Mouse (Mus musculus) urinary bladder, postnatal 10 days (tissue): ENCODE data around the gene Syt7.

Source experiments
- DNase-seq: peaks from one replicate; pipeline ENCODE4 v3.0.0; 2022; ENCODE audit warnings: low spot score

Syt7 gene

GRCm38 (mm10) chr19:10459907-10460306 lies 71.0 kb downstream of the Syt7 start:
- no peak for DNase-seq

GRCm38 (mm10) chr19:10461584-10461983 lies 72.7 kb downstream of the Syt7 start:
- no peak for DNase-seq

GRCm38 (mm10) chr19:10464427-10464826 lies 75.5 kb downstream of the Syt7 start:
- DNase-seq = no peak

GRCm38 (mm10) chr19:10469171-10469658 lies 80.3 kb downstream of the Syt7 start:
- DNase-seq = no peak

- DNase-seq = no peak
Measured at GRCm38 (mm10) chr19:10472958-10473357, 84.1 kb downstream of the Syt7 start.

GRCm38 (mm10) chr19:10473779-10474178 lies 84.9 kb downstream of the Syt7 start:
- no peak for DNase-seq

- no peak for DNase-seq
Measured at GRCm38 (mm10) chr19:10479541-10479940, 90.7 kb downstream of the Syt7 start.

- DNase-seq = no peak
Measured at GRCm38 (mm10) chr19:10482703-10483102, 93.8 kb downstream of the Syt7 start, which contains the start of gene Ppp1r32. Gene Ppp1r32, minus strand, starts transcription at chr19:10482928.

GRCm38 (mm10) chr19:10486264-10486738 lies 97.4 kb downstream of the Syt7 start:
- DNase-seq = no peak

- DNase-seq = no peak
Measured at GRCm38 (mm10) chr19:10495670-10496069, 106.8 kb downstream of the Syt7 start.

GRCm38 (mm10) chr19:10496976-10497375 lies 108.1 kb downstream of the Syt7 start:
- DNase-seq = no peak

- no peak for DNase-seq
Measured at GRCm38 (mm10) chr19:10497512-10498160, 108.7 kb downstream of the Syt7 start.

GRCm38 (mm10) chr19:10500581-10500980 lies 111.7 kb downstream of the Syt7 start:
- DNase-seq = no peak

- DNase-seq = no peak
Measured at GRCm38 (mm10) chr19:10502571-10502970, 113.7 kb downstream of the Syt7 start.
